Mouse (Mus musculus): ENCODE measurements around the gene Tubb2a. TPM values are rescaled to one million over a fixed set of nuclear protein-coding genes. Genes with fewer than 3 reads are reported as not detected.

Tubb2a gene
- total and polyA plus RNA-seq, 3 experiments, result 38.8 to 55.9 TPM; not detected in 1

DNA sequence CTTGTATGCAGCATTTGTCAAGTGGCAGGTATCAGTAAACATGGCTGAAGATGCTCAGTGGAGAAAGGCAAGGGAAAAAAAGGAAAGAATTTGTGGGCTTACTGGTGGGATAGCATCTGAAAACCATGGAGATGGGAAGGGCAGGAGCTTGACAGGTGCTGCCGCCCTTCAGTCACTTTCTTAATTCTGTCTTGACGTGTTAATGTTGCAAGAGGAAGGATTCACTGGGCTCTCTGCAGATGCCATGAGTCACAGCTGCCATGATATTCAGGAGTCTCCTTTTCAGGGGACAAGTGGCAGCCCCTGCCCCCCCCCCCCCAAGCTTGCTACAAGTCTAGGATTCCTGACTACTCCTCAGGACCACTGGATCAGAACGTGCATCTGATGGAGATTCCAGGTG, 34.1 kb upstream of the Tubb2a start:
- TF ChIP-seq GABPA (IDR thresholded peaks at IDR 0.05; ENCODE audit: low read depth, low read length) (no peak), POLR2A (IDR thresholded peaks at IDR 0.05; ENCODE audit: control insufficient read depth in 1 of 2, insufficient read depth in 1 of 2, low read depth in 1 of 2, low read length in 2 of 2, poor library complexity in 1 of 2) (no peak), POLR2AphosphoS2 (IDR thresholded peaks at IDR 0.05; ENCODE audit: low read length) (no peak), ELF1 (IDR thresholded peaks at IDR 0.05; ENCODE audit: low read depth, low read length) (no peak)
- Histone ChIP-seq H3K79me2 (ENCODE audit: control insufficient read depth, insufficient read depth, low read length, poor library complexity) (no peaks in the 10 kb centered on the region), H3K27ac (ENCODE audit: control insufficient read depth, low read depth, low read length) (no peak overlapping the region), H3K4me1 (ENCODE audit: control insufficient read depth in 1 of 2, insufficient read depth in 2 of 2, low read length in 2 of 2) (peaks cover 18 to 28% of the 10 kb centered on the region in 2 experiments), H3K9me3 (replicated peaks; ENCODE audit: insufficient read depth, low read length) (no peaks in the 10 kb centered on the region), H3K36me3 (ENCODE audit: control insufficient read depth in 1 of 2, insufficient read depth in 2 of 2, low read length in 2 of 2) (peaks cover 0 to 22% of the 10 kb centered on the region in 2 experiments; a peak in 2 of 4 replicates), H3K27me3 (ENCODE audit: control insufficient read depth in 1 of 2, insufficient read depth in 2 of 2, low read length in 2 of 2) (no peaks in the 10 kb centered on the region), H3K9ac (ENCODE audit: control insufficient read depth, low read depth, low read length, poor library complexity, severe bottlenecking) (no peak overlapping the region), H3K4me3 (ENCODE audit: control insufficient read depth in 1 of 2, insufficient read depth in 1 of 2, low read depth in 2 of 2, low read length in 2 of 2) (no peak overlapping the region)
- DNase-seq (ENCODE audit: low read depth, low spot score), result no peak

DNA sequence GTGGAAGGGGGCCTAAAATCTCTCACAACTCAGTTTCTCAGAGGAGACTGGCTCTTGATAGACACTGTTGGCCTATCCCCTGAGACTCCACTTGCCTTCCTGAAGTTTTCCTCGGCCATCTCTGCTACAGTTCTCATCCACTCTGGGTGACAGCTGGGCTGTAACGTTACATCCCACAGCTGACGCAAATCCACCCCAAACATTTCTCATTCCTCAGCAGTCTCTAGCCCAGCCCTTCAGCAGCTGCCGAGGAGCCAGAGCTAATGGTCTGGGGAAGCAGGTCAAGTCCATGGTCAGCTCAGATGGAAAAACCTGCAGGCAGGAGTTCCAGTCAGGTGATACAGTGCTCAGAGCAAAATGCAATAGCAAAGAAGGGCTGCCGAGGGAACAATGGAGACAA, 33.2 kb upstream of the Tubb2a start:
- H3K36me3 ChIP-seq (ENCODE audit: control insufficient read depth in 1 of 2, insufficient read depth in 2 of 2, low read length in 2 of 2), result peaks cover 0 to 18% of the 10 kb centered on the region in 2 experiments; a peak in 2 of 4 replicates
- no peaks in the 10 kb centered on the region for H3K79me2 ChIP-seq (ENCODE audit: control insufficient read depth, insufficient read depth, low read length, poor library complexity)
- no peak overlapping the region for H3K27ac ChIP-seq (ENCODE audit: control insufficient read depth, low read depth, low read length)
- peaks cover 16 to 19% of the 10 kb centered on the region in 2 experiments for H3K4me1 ChIP-seq (ENCODE audit: control insufficient read depth in 1 of 2, insufficient read depth in 2 of 2, low read length in 2 of 2)
- DNase-seq (ENCODE audit: low read depth, low spot score), result no peak
- H3K9me3 ChIP-seq (replicated peaks; ENCODE audit: insufficient read depth, low read length), result no peaks in the 10 kb centered on the region
- no peak for TF ChIP-seq ZC3H11A (IDR thresholded peaks at IDR 0.05; ENCODE audit: low read depth, low read length)
- no peak for TF ChIP-seq TBP (IDR thresholded peaks at IDR 0.05; ENCODE audit: low read depth, low read length)
- no peak for TF ChIP-seq EP300 (IDR thresholded peaks at IDR 0.05; ENCODE audit: low read depth in 1 of 2, low read length in 2 of 2)
- H3K4me3 ChIP-seq (ENCODE audit: control insufficient read depth in 1 of 2, insufficient read depth in 1 of 2, low read depth in 2 of 2, low read length in 2 of 2), result no peak overlapping the region
- no peaks in the 10 kb centered on the region for H3K27me3 ChIP-seq (ENCODE audit: control insufficient read depth in 1 of 2, insufficient read depth in 2 of 2, low read length in 2 of 2)
- H3K9ac ChIP-seq (ENCODE audit: control insufficient read depth, low read depth, low read length, poor library complexity, severe bottlenecking), result no peak overlapping the region

DNA sequence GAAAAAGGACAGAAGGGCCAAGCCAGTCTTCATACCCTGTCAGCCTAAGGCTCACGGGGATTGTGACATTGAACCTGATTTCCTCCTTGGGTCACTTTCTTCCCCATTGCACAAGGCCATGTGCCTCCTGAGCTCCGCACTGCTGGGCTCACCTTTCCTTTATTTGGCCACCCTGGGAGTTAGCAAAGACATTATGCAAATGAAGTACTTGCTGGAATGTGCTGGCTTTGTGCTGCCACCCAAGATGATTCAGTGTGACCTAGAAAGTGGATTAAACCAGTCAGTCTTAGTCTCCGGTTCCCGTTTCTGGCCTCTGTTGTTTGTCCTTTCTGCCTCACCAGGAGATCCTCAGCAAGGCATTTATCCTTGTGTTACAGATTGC, 31.9 kb upstream of the Tubb2a start:
- DNase-seq (ENCODE audit: low read depth, low spot score), result no peak
- no peaks in the 10 kb centered on the region for H3K79me2 ChIP-seq (ENCODE audit: control insufficient read depth, insufficient read depth, low read length, poor library complexity)
- no peak overlapping the region for H3K4me3 ChIP-seq (ENCODE audit: control insufficient read depth in 1 of 2, insufficient read depth in 1 of 2, low read depth in 2 of 2, low read length in 2 of 2)
- H3K9ac ChIP-seq (ENCODE audit: control insufficient read depth, low read depth, low read length, poor library complexity, severe bottlenecking), result no peak overlapping the region
- H3K9me3 ChIP-seq (replicated peaks; ENCODE audit: insufficient read depth, low read length), result no peaks in the 10 kb centered on the region
- no peak overlapping the region for H3K27ac ChIP-seq (ENCODE audit: control insufficient read depth, low read depth, low read length)
- H3K27me3 ChIP-seq (ENCODE audit: control insufficient read depth in 1 of 2, insufficient read depth in 2 of 2, low read length in 2 of 2), result no peaks in the 10 kb centered on the region
- peaks cover 7 to 11% of the 10 kb centered on the region in 2 experiments; a peak in 3 of 4 replicates for H3K4me1 ChIP-seq (ENCODE audit: control insufficient read depth in 1 of 2, insufficient read depth in 2 of 2, low read length in 2 of 2)
- TF ChIP-seq EP300 (IDR thresholded peaks at IDR 0.05; ENCODE audit: low read depth in 1 of 2, low read length in 2 of 2) (no peak), ZMIZ1 (IDR thresholded peaks at IDR 0.05; ENCODE audit: low read depth, low read length) (no peak), POLR2AphosphoS5 (IDR thresholded peaks at IDR 0.05; ENCODE audit: borderline replicate concordance, low read depth, low read length) (no peak), CTCF (IDR thresholded peaks at IDR 0.05 in 2 of 3, conservative IDR thresholded peaks at IDR 0.05 in 1 of 3; ENCODE audit: control insufficient read depth in 1 of 3, insufficient read depth in 1 of 3, low read depth in 2 of 3, low read length in 3 of 3, poor library complexity in 1 of 3, severe bottlenecking in 1 of 3) (no peak), CHD1 (IDR thresholded peaks at IDR 0.05; ENCODE audit: low read depth, low read length) (no peak), KAT2A (conservative IDR thresholded peaks at IDR 0.05; ENCODE audit: low read depth, low read length) (no peak), JUND (IDR thresholded peaks at IDR 0.05; ENCODE audit: low read depth, low read length) (no peak), MYB (IDR thresholded peaks at IDR 0.05; ENCODE audit: low read depth, low read length) (no peak), ZNF384 (IDR thresholded peaks at IDR 0.05; ENCODE audit: low read depth, low read length) (no peak), MAX (IDR thresholded peaks at IDR 0.05; ENCODE audit: low read length) (no peak)
- H3K36me3 ChIP-seq (ENCODE audit: control insufficient read depth in 1 of 2, insufficient read depth in 2 of 2, low read length in 2 of 2), result peaks cover 0 to 9% of the 10 kb centered on the region in 2 experiments; a peak in 2 of 4 replicates
